Mouse (Mus musculus): ENCODE measurements around the gene Sox2. TPM values are rescaled to one million over a fixed set of nuclear protein-coding genes. Genes with fewer than 3 reads are reported as not detected.

Sox2 gene
- polyA plus RNA-seq, 1 experiment: 0.05 TPM

GRCm38 (mm10) chr3:34655311-34656075, 5.3 kb downstream of the Sox2 start:
- TF ChIP-seq POLR2A (IDR thresholded peaks at IDR 0.05; ENCODE audit: control insufficient read depth, low read depth, low read length) (no peak), CTCF (IDR thresholded peaks at IDR 0.05; ENCODE audit: control insufficient read depth, insufficient read depth, insufficient replicate concordance, low read depth, low read length) (no peak)
- H3K4me3 ChIP-seq (ENCODE audit: control insufficient read depth, low read depth, low read length): no peak overlapping the region
- H3K4me1 ChIP-seq (ENCODE audit: control insufficient read depth, insufficient read depth, low read length): peaks cover 5% of the 10 kb centered on the region
- H3K27me3 ChIP-seq (ENCODE audit: control insufficient read depth, insufficient read depth, low read length): peaks cover 6% of the 10 kb centered on the region
- H3K27ac ChIP-seq (ENCODE audit: control insufficient read depth, insufficient read depth, low read depth, low read length): no peak overlapping the region
- H3K36me3 ChIP-seq (ENCODE audit: control insufficient read depth, insufficient read depth, low read length): no peaks in the 10 kb centered on the region

GRCm38 (mm10) chr3:34656153-34656552, 5.9 kb downstream of the Sox2 start:
- H3K27me3 ChIP-seq (ENCODE audit: control insufficient read depth, insufficient read depth, low read length): peaks cover 6% of the 10 kb centered on the region
- H3K36me3 ChIP-seq (ENCODE audit: control insufficient read depth, insufficient read depth, low read length): no peaks in the 10 kb centered on the region
- TF ChIP-seq CTCF (IDR thresholded peaks at IDR 0.05; ENCODE audit: control insufficient read depth, insufficient read depth, insufficient replicate concordance, low read depth, low read length): no peak
- no peak for TF ChIP-seq POLR2A (IDR thresholded peaks at IDR 0.05; ENCODE audit: control insufficient read depth, low read depth, low read length)
- H3K27ac ChIP-seq (ENCODE audit: control insufficient read depth, insufficient read depth, low read depth, low read length): no peak overlapping the region
- H3K4me1 ChIP-seq (ENCODE audit: control insufficient read depth, insufficient read depth, low read length): peaks cover under 1% of the 10 kb centered on the region; the same call in 1 of the 2 replicates
- no peak overlapping the region for H3K4me3 ChIP-seq (ENCODE audit: control insufficient read depth, low read depth, low read length)

- no peak overlapping the region for H3K27ac ChIP-seq (ENCODE audit: control insufficient read depth, insufficient read depth, low read depth, low read length)
- no peak for TF ChIP-seq CTCF (IDR thresholded peaks at IDR 0.05; ENCODE audit: control insufficient read depth, insufficient read depth, insufficient replicate concordance, low read depth, low read length)
- no peak for TF ChIP-seq POLR2A (IDR thresholded peaks at IDR 0.05; ENCODE audit: control insufficient read depth, low read depth, low read length)
- no peak overlapping the region for H3K4me3 ChIP-seq (ENCODE audit: control insufficient read depth, low read depth, low read length)
- no peaks in the 10 kb centered on the region for H3K36me3 ChIP-seq (ENCODE audit: control insufficient read depth, insufficient read depth, low read length)
- peaks cover 6% of the 10 kb centered on the region for H3K27me3 ChIP-seq (ENCODE audit: control insufficient read depth, insufficient read depth, low read length)
- H3K4me1 ChIP-seq (ENCODE audit: control insufficient read depth, insufficient read depth, low read length): peaks cover 3% of the 10 kb centered on the region; the same call in 1 of the 2 replicates
Measured at GRCm38 (mm10) chr3:34656813-34657700, 6.9 kb downstream of the Sox2 start.

GRCm38 (mm10) chr3:34657701-34658090, 7.5 kb downstream of the Sox2 start:
- TF ChIP-seq CTCF (IDR thresholded peaks at IDR 0.05; ENCODE audit: control insufficient read depth, insufficient read depth, insufficient replicate concordance, low read depth, low read length) (no peak), POLR2A (IDR thresholded peaks at IDR 0.05; ENCODE audit: control insufficient read depth, low read depth, low read length) (no peak)
- Histone ChIP-seq H3K27ac (ENCODE audit: control insufficient read depth, insufficient read depth, low read depth, low read length) (no peak overlapping the region), H3K36me3 (ENCODE audit: control insufficient read depth, insufficient read depth, low read length) (no peaks in the 10 kb centered on the region), H3K4me1 (ENCODE audit: control insufficient read depth, insufficient read depth, low read length) (peaks cover 3% of the 10 kb centered on the region; the same call in 1 of the 2 replicates), H3K4me3 (ENCODE audit: control insufficient read depth, low read depth, low read length) (no peak overlapping the region), H3K27me3 (ENCODE audit: control insufficient read depth, insufficient read depth, low read length) (peaks cover 6% of the 10 kb centered on the region)

- TF ChIP-seq CTCF (IDR thresholded peaks at IDR 0.05; ENCODE audit: control insufficient read depth, insufficient read depth, insufficient replicate concordance, low read depth, low read length) (no peak), POLR2A (IDR thresholded peaks at IDR 0.05; ENCODE audit: control insufficient read depth, low read depth, low read length) (no peak)
- Histone ChIP-seq H3K27me3 (ENCODE audit: control insufficient read depth, insufficient read depth, low read length) (peaks cover 4% of the 10 kb centered on the region), H3K36me3 (ENCODE audit: control insufficient read depth, insufficient read depth, low read length) (no peaks in the 10 kb centered on the region), H3K4me3 (ENCODE audit: control insufficient read depth, low read depth, low read length) (no peak overlapping the region), H3K27ac (ENCODE audit: control insufficient read depth, insufficient read depth, low read depth, low read length) (no peak overlapping the region), H3K4me1 (ENCODE audit: control insufficient read depth, insufficient read depth, low read length) (peaks cover 8% of the 10 kb centered on the region)
Measured at GRCm38 (mm10) chr3:34658241-34658965, 8.2 kb downstream of the Sox2 start.

GRCm38 (mm10) chr3:34658966-34659535, 8.8 kb downstream of the Sox2 start:
- Histone ChIP-seq H3K4me3 (ENCODE audit: control insufficient read depth, low read depth, low read length) (no peak overlapping the region), H3K36me3 (ENCODE audit: control insufficient read depth, insufficient read depth, low read length) (no peaks in the 10 kb centered on the region), H3K4me1 (ENCODE audit: control insufficient read depth, insufficient read depth, low read length) (peaks cover 15% of the 10 kb centered on the region), H3K27ac (ENCODE audit: control insufficient read depth, insufficient read depth, low read depth, low read length) (no peak overlapping the region), H3K27me3 (ENCODE audit: control insufficient read depth, insufficient read depth, low read length) (peaks cover 2% of the 10 kb centered on the region)
- TF ChIP-seq CTCF (IDR thresholded peaks at IDR 0.05; ENCODE audit: control insufficient read depth, insufficient read depth, insufficient replicate concordance, low read depth, low read length) (no peak), POLR2A (IDR thresholded peaks at IDR 0.05; ENCODE audit: control insufficient read depth, low read depth, low read length) (no peak)
